In the genomic region with DNA sequence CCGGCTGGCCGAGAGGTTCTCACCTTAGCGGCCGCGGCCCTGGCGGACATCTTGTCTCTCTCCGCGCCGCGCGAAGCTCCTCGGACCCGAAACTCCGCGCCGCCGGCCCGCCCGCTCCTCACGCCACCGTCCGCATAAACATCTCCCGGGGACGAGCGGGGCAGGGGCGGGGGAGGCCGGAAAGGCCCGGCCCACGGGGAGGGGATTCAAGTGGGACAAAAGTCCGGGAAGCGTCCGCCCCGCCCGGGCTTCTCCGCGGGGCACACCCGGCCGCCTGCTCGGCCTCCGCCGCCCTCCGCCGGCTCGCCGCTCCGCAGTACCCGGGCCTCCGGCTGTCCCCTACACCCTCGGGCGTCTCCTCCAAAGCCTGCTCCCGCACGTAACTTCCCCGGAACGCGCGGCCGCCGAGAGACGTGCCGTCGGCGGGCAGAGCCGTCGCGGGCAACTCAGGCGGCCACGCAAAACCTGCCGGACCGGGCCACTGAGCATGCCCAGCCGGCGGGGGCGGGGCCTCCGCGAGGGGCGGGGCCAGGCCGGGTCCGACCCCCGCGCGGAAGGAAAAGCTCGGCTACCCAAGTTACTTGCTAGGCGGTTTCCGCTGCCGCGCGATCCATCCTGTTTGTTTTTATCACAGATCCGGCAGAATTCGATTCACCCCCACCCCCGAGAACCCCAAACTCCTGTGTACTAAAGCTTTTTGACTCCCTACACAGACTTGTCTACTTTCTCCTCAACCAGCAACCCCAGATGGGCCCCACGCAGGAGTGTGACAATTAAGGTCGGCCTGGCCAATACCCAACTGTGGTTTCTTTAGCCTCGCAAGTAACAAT, we compare ENCODE assay signal across 8 mouse cellular contexts.
DNase-seq lines count a peak whose midpoint lies in the region; ATAC-seq and TF ChIP-seq lines count a peak whose summit lies in the region.

No protein-coding gene starts in this region.

- H3K9me3 ChIP-seq in heart, embryonic 12.5 days (replicated peaks), result no peaks in the 10 kb centered on the region
- no peaks in the 10 kb centered on the region for H3K9me3 ChIP-seq in kidney, postnatal 0 days (replicated peaks; ENCODE audit: low read length)

- no peaks in the 10 kb centered on the region for H3K36me3 ChIP-seq in heart, embryonic 12.5 days
- no peaks in the 10 kb centered on the region for H3K36me3 ChIP-seq in kidney, postnatal 0 days (ENCODE audit: insufficient read depth, low read length)
- no peaks in the 10 kb centered on the region for H3K36me3 ChIP-seq in liver, adult 2 months (ENCODE audit: control insufficient read depth, insufficient read depth, low read length)
- no peaks in the 10 kb centered on the region for H3K36me3 ChIP-seq in splenic B cell, adult 2 months (ENCODE audit: control insufficient read depth, insufficient read depth, low read length, poor library complexity, severe bottlenecking)

- WGBS in heart, embryonic 12.5 days, result under 1% methylated on average over 67 of the region's 92 CpGs
- WGBS in kidney, postnatal 0 days, result under 1% methylated on average over 72 of the region's 92 CpGs
- under 1% methylated on average over 76 of the region's 92 CpGs for WGBS in liver, adult 2 months

- peak overlapping the region; percentile 86 for H3K4me3 ChIP-seq in heart, embryonic 12.5 days
- H3K4me3 ChIP-seq in kidney, postnatal 0 days (replicated peaks; ENCODE audit: low read depth, low read length), result peak overlapping the region; percentile 88
- peak overlapping the region; percentile 98 for H3K4me3 ChIP-seq in liver, adult 2 months (ENCODE audit: insufficient read depth, low read depth, low read length)

- H3K79me2 ChIP-seq in liver, adult 2 months (ENCODE audit: control insufficient read depth, insufficient read depth, low read length), result peaks cover 16% of the 10 kb centered on the region; the same call in 1 of the 2 replicates

- no peak for ATAC-seq in CD4-positive, CD25-positive, alpha-beta regulatory T cell, adult 4 months
- peak; percentile 78 for ATAC-seq in erythroid progenitor cell, adult 5-6 weeks (replicated peaks; ENCODE audit: low FRiP score, poor library complexity, severe bottlenecking)
- peak; percentile 90 for ATAC-seq in heart, embryonic 12.5 days (ENCODE audit: insufficient number of reproducible peaks, low FRiP score)
- ATAC-seq in kidney, postnatal 0 days (replicated peaks; ENCODE audit: low FRiP score, low read depth), result peak; percentile 94

- peaks cover 41% of the 10 kb centered on the region for H3K4me1 ChIP-seq in heart, embryonic 12.5 days (replicated peaks)
- H3K4me1 ChIP-seq in kidney, postnatal 0 days (replicated peaks; ENCODE audit: insufficient read depth, low read length), result 0 out of 2 replicates have a peak, but pooled peaks cover 14% of the 10 kb centered on the region
- peaks cover 17% of the 10 kb centered on the region for H3K4me1 ChIP-seq in liver, adult 2 months (ENCODE audit: control insufficient read depth, insufficient read depth, low read length)

- peak overlapping the region; percentile 94 for H3K9ac ChIP-seq in heart, embryonic 12.5 days
- H3K9ac ChIP-seq in kidney, postnatal 0 days (ENCODE audit: low read depth, low read length), result peak overlapping the region; percentile 89
- H3K9ac ChIP-seq in liver, adult 2 months (ENCODE audit: low read depth, low read length), result peak overlapping the region; percentile 100

- H3K27me3 ChIP-seq in heart, embryonic 12.5 days (replicated peaks), result no peaks in the 10 kb centered on the region
- H3K27me3 ChIP-seq in kidney, postnatal 0 days (ENCODE audit: insufficient read depth, low read length), result no peaks in the 10 kb centered on the region
- no peaks in the 10 kb centered on the region for H3K27me3 ChIP-seq in liver, adult 2 months (ENCODE audit: control insufficient read depth, insufficient read depth, low read length)
- H3K27me3 ChIP-seq in splenic B cell, adult 2 months (ENCODE audit: control insufficient read depth, insufficient read depth, low read length, poor library complexity, severe bottlenecking), result peaks cover 2% of the 10 kb centered on the region; the same call in 1 of the 2 replicates

- H3K4me2 ChIP-seq in heart, embryonic 12.5 days, result peak overlapping the region; percentile 64
- peak overlapping the region; percentile 58 for H3K4me2 ChIP-seq in kidney, postnatal 0 days (ENCODE audit: low read length)

- peak overlapping the region; percentile 96 for H3K27ac ChIP-seq in heart, embryonic 12.5 days (ENCODE audit: poor library complexity, severe bottlenecking)
- H3K27ac ChIP-seq in kidney, postnatal 0 days, result peak overlapping the region; percentile 95
- H3K27ac ChIP-seq in liver, adult 2 months (replicated peaks; ENCODE audit: insufficient read depth, low read depth, low read length), result peak overlapping the region; percentile 100

- DNase-seq in CD4-positive, CD25-positive, alpha-beta regulatory T cell, adult 2 months (ENCODE audit: low read depth, low spot score), result peak; percentile 24
- peak; percentile 94 for DNase-seq in kidney, postnatal 0 days (ENCODE audit: low spot score)
- DNase-seq in liver, adult 2 months (ENCODE audit: extremely low read depth, low read depth, low spot score), result peak; percentile 67
- peak; percentile 10 for DNase-seq in naive thymus-derived CD4-positive, alpha-beta T cell, adult 2 months (ENCODE audit: low read depth)
- peak; percentile 8 for DNase-seq in splenic B cell, adult 2 months (ENCODE audit: low read depth, low spot score)

- TF ChIP-seq CTCF in kidney, postnatal 0 days (IDR thresholded peaks at IDR 0.05; ENCODE audit: low read depth), result no peak
- TF ChIP-seq CTCF in liver, adult 2 months (IDR thresholded peaks at IDR 0.05; ENCODE audit: low read depth, low read length), result no peak

- TF ChIP-seq POLR2A in liver, adult 2 months (IDR thresholded peaks at IDR 0.05; ENCODE audit: extremely low read depth, insufficient read depth, low read length), result peak; percentile 90

Comparison
In these comparisons a context has a peak if more than half of its experiments do, and no peak if none do; other contexts are left out.
1. DNase-seq: peak in every context shown above with its lines; median percentile 94 in kidney, postnatal 0 days; 67 in liver, adult 2 months; 24 in CD4-positive, CD25-positive, alpha-beta regulatory T cell, adult 2 months; 10 in naive thymus-derived CD4-positive, alpha-beta T cell, adult 2 months; 8 in splenic B cell, adult 2 months.